8 mouse cellular contexts compared by ENCODE assay signal in the genomic region with DNA sequence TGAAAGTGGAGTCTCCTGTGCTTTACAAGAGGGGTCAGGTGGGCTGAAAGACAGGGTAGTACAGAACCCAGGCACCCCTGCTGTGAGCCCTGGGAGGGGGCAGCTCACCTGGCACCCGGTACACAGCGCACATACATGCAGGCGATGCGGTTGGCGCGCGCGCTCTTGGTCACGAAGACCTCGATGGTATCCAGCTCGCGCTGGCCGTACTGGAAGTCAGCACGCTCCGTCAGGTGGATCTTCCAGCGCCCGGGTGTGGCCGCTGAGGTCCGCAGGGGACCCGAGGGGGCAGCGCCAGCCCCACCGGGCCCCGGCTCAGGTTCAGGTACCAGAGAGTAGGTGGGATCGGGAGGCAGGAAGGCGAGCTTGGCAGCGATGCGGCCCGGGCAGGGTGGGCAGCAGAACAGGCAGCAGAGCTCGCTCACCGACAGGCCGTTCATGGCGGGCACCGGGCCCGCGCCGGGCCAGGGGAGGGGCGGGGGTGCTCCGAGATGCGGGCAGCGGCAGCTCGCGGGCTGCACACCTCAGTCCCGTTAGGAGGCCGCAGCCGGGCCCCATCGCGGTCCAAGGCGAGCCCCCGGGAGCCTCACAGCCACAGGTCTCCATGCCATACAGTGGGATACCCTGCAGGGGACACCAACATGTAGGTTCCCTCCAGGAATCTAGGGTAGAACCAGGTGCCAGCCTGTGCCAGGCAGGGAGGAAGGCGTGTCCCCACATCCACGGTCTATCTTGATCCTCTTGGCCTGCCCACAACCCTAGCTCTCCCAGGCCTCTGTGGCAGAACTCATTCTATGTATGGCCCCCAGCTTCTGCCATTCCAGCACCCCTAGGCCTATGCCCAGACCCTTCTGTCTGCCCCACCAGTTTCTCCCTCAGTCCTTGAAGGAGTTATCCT. TPM values are rescaled to one million over a fixed set of nuclear protein-coding genes. Genes with fewer than 3 reads are reported as not detected.
DNase-seq lines count a peak whose midpoint lies in the region; ATAC-seq and TF ChIP-seq lines count a peak whose summit lies in the region.

No protein-coding gene starts in this region.

- peak overlapping the region; percentile 51; the same call in 1 of the 2 replicates for H3K27ac ChIP-seq in hindbrain, embryonic 15.5 days (replicated peaks)
- H3K27ac ChIP-seq in midbrain, embryonic 16.5 days (ENCODE audit: low read length): peak overlapping the region; percentile 23; the same call in 1 of the 2 replicates

- H3K4me3 ChIP-seq in lung, adult 2 months (replicated peaks; ENCODE audit: extremely low read depth, low read depth, low read length): peak overlapping the region; percentile 58
- no peak overlapping the region for H3K4me3 ChIP-seq in hindbrain, embryonic 15.5 days
- no peak overlapping the region for H3K4me3 ChIP-seq in midbrain, embryonic 16.5 days (ENCODE audit: low read depth, low read length)

- peak; percentile 39 for DNase-seq in cerebellum, adult 8-10 months
- DNase-seq in lung, adult 2 months: no peak
- no peak for DNase-seq in lung, postnatal 10 days
- no peak for DNase-seq in spleen, postnatal 10 days (ENCODE audit: low spot score in 2 of 2)

- H3K9ac ChIP-seq in hindbrain, embryonic 15.5 days: no peak overlapping the region
- H3K9ac ChIP-seq in midbrain, embryonic 16.5 days (ENCODE audit: low read depth, low read length): 0 out of 2 replicates have a peak overlapping the region, but pooled peaks have one; percentile 11

- peaks cover 33% of the 10 kb centered on the region for H3K4me1 ChIP-seq in lung, adult 2 months (ENCODE audit: control insufficient read depth, insufficient read depth, low read length)
- H3K4me1 ChIP-seq in hindbrain, embryonic 15.5 days (replicated peaks): peaks cover 46% of the 10 kb centered on the region
- H3K4me1 ChIP-seq in midbrain, embryonic 16.5 days (ENCODE audit: control insufficient read depth, insufficient read depth, low read length): peaks cover 17% of the 10 kb centered on the region

- ATAC-seq in cerebellum, adult (ENCODE audit: insufficient number of reproducible peaks, low FRiP score, low TSS enrichment): no peak
- no peak for ATAC-seq in hindbrain, embryonic 15.5 days (ENCODE audit: low FRiP score, low read depth)
- no peak for ATAC-seq in midbrain, embryonic 16.5 days
- no peak for ATAC-seq in megakaryocyte-erythroid progenitor cell, adult 5-6 weeks (replicated peaks; ENCODE audit: low FRiP score, low TSS enrichment, poor library complexity, severe bottlenecking)

- no peaks in the 10 kb centered on the region for H3K27me3 ChIP-seq in hindbrain, embryonic 15.5 days
- no peaks in the 10 kb centered on the region for H3K27me3 ChIP-seq in midbrain, embryonic 16.5 days (ENCODE audit: control insufficient read depth, insufficient read depth, low read depth, low read length)

- 0 out of 2 replicates have a peak overlapping the region, but pooled peaks have one; percentile 4 for H3K4me2 ChIP-seq in hindbrain, embryonic 15.5 days
- H3K4me2 ChIP-seq in midbrain, embryonic 16.5 days (ENCODE audit: low read length): no peak overlapping the region

- no peak for TF ChIP-seq POLR2A in lung, adult 2 months (IDR thresholded peaks at IDR 0.05; ENCODE audit: borderline replicate concordance, extremely low read depth, low read depth, low read length)

- TF ChIP-seq CTCF in lung, adult 2 months (IDR thresholded peaks at IDR 0.05; ENCODE audit: insufficient read depth, low read length): no peak

- peaks cover 4% of the 10 kb centered on the region for H3K36me3 ChIP-seq in hindbrain, embryonic 15.5 days
- peaks cover 8% of the 10 kb centered on the region for H3K36me3 ChIP-seq in midbrain, embryonic 16.5 days (ENCODE audit: control insufficient read depth, insufficient read depth, low read length)

- WGBS in lung, adult 2 months: 77% methylated on average over 34 of the region's 51 CpGs
- WGBS in hindbrain, embryonic 15.5 days: 94% methylated on average over 41 of the region's 51 CpGs
- 95% methylated on average over 43 of the region's 51 CpGs for WGBS in midbrain, embryonic 16.5 days

- no peaks in the 10 kb centered on the region for H3K9me3 ChIP-seq in hindbrain, embryonic 15.5 days
- H3K9me3 ChIP-seq in midbrain, embryonic 16.5 days (replicated peaks; ENCODE audit: control insufficient read depth, low read length, poor library complexity, severe bottlenecking): no peaks in the 10 kb centered on the region

RNA-seq across cellular contexts. Expression of a gene that starts 3.5 kb away (rescaled TPM):
- 191 and 262 TPM in 2 replicates for polyA plus RNA-seq in lung, adult 2 months (2012; rRNA removed)
- polyA plus RNA-seq in hindbrain, embryonic 15.5 days (2015; fragmentation: Nextera tagmentation; extraction: Ambion mirVana): 134 and 159 TPM in 2 replicates
- 97.0 and 108 TPM in 2 replicates for polyA plus RNA-seq in midbrain, embryonic 16.5 days (2015; fragmentation: Nextera tagmentation; extraction: Ambion mirVana)
- 55.0 and 63.1 TPM in 2 replicates for total RNA-seq in megakaryocyte-erythroid progenitor cell, adult 5-6 weeks (2014; fragmentation: Nextera tagmentation)
- total RNA-seq in megakaryocyte-erythroid progenitor cell, adult 5-6 weeks (2017): 13.7 and 19.4 TPM in 2 replicates

RNA-seq across cellular contexts. Expression of a gene that starts 9.5 kb away (rescaled TPM):
- polyA plus RNA-seq in lung, adult 2 months (2012; rRNA removed): 24.8 and 31.5 TPM in 2 replicates
- polyA plus RNA-seq in hindbrain, embryonic 15.5 days (2015; fragmentation: Nextera tagmentation; extraction: Ambion mirVana): 6.3 and 6.7 TPM in 2 replicates
- 4.9 and 5.5 TPM in 2 replicates for polyA plus RNA-seq in midbrain, embryonic 16.5 days (2015; fragmentation: Nextera tagmentation; extraction: Ambion mirVana)
- total RNA-seq in megakaryocyte-erythroid progenitor cell, adult 5-6 weeks (2014; fragmentation: Nextera tagmentation): 21.0 and 24.9 TPM in 2 replicates
- total RNA-seq in megakaryocyte-erythroid progenitor cell, adult 5-6 weeks (2017): 7.2 and 14.6 TPM in 2 replicates

RNA-seq across cellular contexts. Expression of a gene that starts 16.0 kb away (rescaled TPM):
- 91.4 and 110 TPM in 2 replicates for polyA plus RNA-seq in lung, adult 2 months (2012; rRNA removed)
- polyA plus RNA-seq in hindbrain, embryonic 15.5 days (2015; fragmentation: Nextera tagmentation; extraction: Ambion mirVana): 64.2 and 71.6 TPM in 2 replicates
- polyA plus RNA-seq in midbrain, embryonic 16.5 days (2015; fragmentation: Nextera tagmentation; extraction: Ambion mirVana): 61.2 and 64.3 TPM in 2 replicates
- 56.1 and 71.8 TPM in 2 replicates for total RNA-seq in megakaryocyte-erythroid progenitor cell, adult 5-6 weeks (2014; fragmentation: Nextera tagmentation)
- total RNA-seq in megakaryocyte-erythroid progenitor cell, adult 5-6 weeks (2017): 12.7 and 23.3 TPM in 2 replicates

RNA-seq across cellular contexts. Expression of a gene that starts 16.0 kb away (rescaled TPM):
- 10.0 and 14.1 TPM in 2 replicates for polyA plus RNA-seq in lung, adult 2 months (2012; rRNA removed)
- 4.8 and 5.4 TPM in 2 replicates for polyA plus RNA-seq in hindbrain, embryonic 15.5 days (2015; fragmentation: Nextera tagmentation; extraction: Ambion mirVana)
- polyA plus RNA-seq in midbrain, embryonic 16.5 days (2015; fragmentation: Nextera tagmentation; extraction: Ambion mirVana): 4.5 and 6.2 TPM in 2 replicates
- 2.7 and 9.1 TPM in 2 replicates for total RNA-seq in megakaryocyte-erythroid progenitor cell, adult 5-6 weeks (2014; fragmentation: Nextera tagmentation)
- total RNA-seq in megakaryocyte-erythroid progenitor cell, adult 5-6 weeks (2017): 11.0 TPM in 1 of 2 replicates, not detected in the other

RNA-seq across cellular contexts. Expression of a gene that starts 19.2 kb away (rescaled TPM):
- 1.6 and 2.2 TPM in 2 replicates for polyA plus RNA-seq in lung, adult 2 months (2012; rRNA removed)
- polyA plus RNA-seq in hindbrain, embryonic 15.5 days (2015; fragmentation: Nextera tagmentation; extraction: Ambion mirVana): 3.4 and 4.1 TPM in 2 replicates
- 3.0 and 4.0 TPM in 2 replicates for polyA plus RNA-seq in midbrain, embryonic 16.5 days (2015; fragmentation: Nextera tagmentation; extraction: Ambion mirVana)
- 0.68 and 1.6 TPM in 2 replicates for total RNA-seq in megakaryocyte-erythroid progenitor cell, adult 5-6 weeks (2014; fragmentation: Nextera tagmentation)
- 0.08 and 0.42 TPM in 2 replicates for total RNA-seq in megakaryocyte-erythroid progenitor cell, adult 5-6 weeks (2017)
